Mouse (Mus musculus): ENCODE measurements around the gene Sry. TPM values are rescaled to one million over a fixed set of nuclear protein-coding genes. Genes with fewer than 3 reads are reported as not detected.

The Sry gene
- polyA plus RNA-seq (2015; fragmentation: Nextera tagmentation; extraction: Ambion mirVana) = not detected in 2 replicates

DNA sequence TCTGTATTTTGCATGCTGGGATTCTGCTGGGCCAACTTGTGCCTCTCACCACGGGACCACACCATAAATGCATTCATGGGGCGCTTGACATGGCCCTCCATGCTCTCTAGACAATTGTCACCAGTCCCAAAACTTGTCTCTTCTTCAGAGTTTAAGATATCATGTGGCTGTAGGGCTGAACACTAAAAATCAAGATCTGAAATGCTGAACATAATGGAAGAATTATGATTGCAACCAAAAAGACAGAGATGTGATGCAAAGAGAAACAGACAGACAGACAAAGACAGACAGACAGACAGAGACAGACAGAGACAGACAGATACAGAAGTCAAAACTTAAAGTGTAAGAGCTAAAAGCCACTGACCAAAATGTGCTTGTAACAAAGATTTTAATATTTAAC is at the start of gene Sry:
Sry (minus strand) TSS at position 101 of the 400 bp plus-strand sequence.
- no peak within 1 kb of the TSS for H3K4me2 ChIP-seq (replicated peaks; ENCODE audit: low read depth, low read length)
- ATAC-seq (ENCODE audit: low FRiP score, low TSS enrichment) = no peak
- no peak within 1 kb of the TSS for H3K27ac ChIP-seq (ENCODE audit: low read length)
- H3K4me1 ChIP-seq (ENCODE audit: insufficient read depth, low read length) = no peaks in the 10 kb centered on the region
- H3K36me3 ChIP-seq (ENCODE audit: insufficient read depth, low read length) = no peaks in the 10 kb centered on the region
- H3K4me3 ChIP-seq (ENCODE audit: low read length) = no peak within 1 kb of the TSS
- no peaks in the 10 kb centered on the region for H3K27me3 ChIP-seq (ENCODE audit: insufficient read depth, low read length)
- WGBS = no CpG with 5 or more reads among the region's 2 CpGs
- no peak within 1 kb of the TSS for H3K9ac ChIP-seq (replicated peaks; ENCODE audit: low read length)
- no peaks in the 10 kb centered on the region for H3K9me3 ChIP-seq (ENCODE audit: low read length)

Other genes starting within 250 kb of the Sry start
- not detected in 2 replicates for gene H2al2c, start 64.6 kb downstream of the Sry start, polyA plus RNA-seq (2015; fragmentation: Nextera tagmentation; extraction: Ambion mirVana)
- not detected in 2 replicates for gene H2al2b, start 57.0 kb upstream of the Sry start, polyA plus RNA-seq (2015; fragmentation: Nextera tagmentation; extraction: Ambion mirVana)
- not detected in 2 replicates for gene Gm4064, start 132.5 kb upstream of the Sry start, polyA plus RNA-seq (2015; fragmentation: Nextera tagmentation; extraction: Ambion mirVana)
- not detected in 2 replicates for gene Rbmy, start 167.0 kb upstream of the Sry start, polyA plus RNA-seq (2015; fragmentation: Nextera tagmentation; extraction: Ambion mirVana)
- gene Gm10256, start 167.0 kb upstream of the Sry start, polyA plus RNA-seq (2015; fragmentation: Nextera tagmentation; extraction: Ambion mirVana) = not detected in 2 replicates
- gene Gm10352, start 237.3 kb upstream of the Sry start, polyA plus RNA-seq (2015; fragmentation: Nextera tagmentation; extraction: Ambion mirVana) = 0.21 TPM in 1 of 2 replicates, not detected in the other